Mouse (Mus musculus): Measurements from ENCODE around the gene Otulinl.
"Not testable (repeated sequence)": the region's sequence is repeated elsewhere in the genome, so short reads cannot be mapped to it uniquely, and the experiment has no call there.

Otulinl gene

GRCm38 (mm10) chr15:27681419-27682187, at the start of gene Otulinl:
TSS of gene Otulinl (minus strand) at chr15:27681579.
- peak; percentile 96 for DNase-seq

- no peak for DNase-seq
Observed at GRCm38 (mm10) chr15:27726228-27726627, 44.8 kb upstream of the Otulinl start.

GRCm38 (mm10) chr15:27724796-27725680, 43.7 kb upstream of the Otulinl start:
- no peak for DNase-seq

- no peak for DNase-seq
Observed at GRCm38 (mm10) chr15:27724298-27724697, 42.9 kb upstream of the Otulinl start.

GRCm38 (mm10) chr15:27723746-27724145, 42.4 kb upstream of the Otulinl start:
- no peak for DNase-seq

GRCm38 (mm10) chr15:27720297-27720696, 38.9 kb upstream of the Otulinl start:
- DNase-seq: not testable (repeated sequence)

- no peak for DNase-seq
Observed at GRCm38 (mm10) chr15:27718668-27719067, 37.3 kb upstream of the Otulinl start.

GRCm38 (mm10) chr15:27715331-27715730, 34.0 kb upstream of the Otulinl start:
- DNase-seq: peak; percentile 61

GRCm38 (mm10) chr15:27710698-27711097, 29.3 kb upstream of the Otulinl start:
- no peak for DNase-seq

- no peak for DNase-seq
Observed at GRCm38 (mm10) chr15:27708968-27709612, 27.7 kb upstream of the Otulinl start.

- no peak for DNase-seq
Observed at GRCm38 (mm10) chr15:27708499-27708898, 27.1 kb upstream of the Otulinl start.

GRCm38 (mm10) chr15:27702972-27703313, 21.6 kb upstream of the Otulinl start:
- no peak for DNase-seq

GRCm38 (mm10) chr15:27702031-27702971, 20.9 kb upstream of the Otulinl start:
- peak; percentile 52 for DNase-seq

- no peak for DNase-seq
Observed at GRCm38 (mm10) chr15:27697632-27698031, 16.3 kb upstream of the Otulinl start.

- DNase-seq: no peak
Observed at GRCm38 (mm10) chr15:27693235-27693634, 11.9 kb upstream of the Otulinl start.

- DNase-seq: no peak
Observed at GRCm38 (mm10) chr15:27692161-27692560, 10.8 kb upstream of the Otulinl start.

GRCm38 (mm10) chr15:27691213-27691612, 9.8 kb upstream of the Otulinl start:
- DNase-seq: no peak

GRCm38 (mm10) chr15:27688041-27688651, 6.8 kb upstream of the Otulinl start:
- DNase-seq: no peak

GRCm38 (mm10) chr15:27684813-27685212, 3.4 kb upstream of the Otulinl start:
- no peak for DNase-seq

- no peak for DNase-seq
Observed at GRCm38 (mm10) chr15:27683206-27683605, 1.8 kb upstream of the Otulinl start.

GRCm38 (mm10) chr15:27682619-27683018, 1.2 kb upstream of the Otulinl start:
- DNase-seq: no peak

GRCm38 (mm10) chr15:27680997-27681396, 382 bp downstream of the Otulinl start:
- DNase-seq: no peak

Measured in right cerebral cortex, postnatal 25 days (tissue).